Mouse (Mus musculus) adrenal gland, postnatal 10 days (tissue): ENCODE measurements around the gene Sec11a. TPM values are rescaled to one million over a fixed set of nuclear protein-coding genes. Genes with fewer than 3 reads are reported as not detected.
"Not testable (repeated sequence)": the region's sequence is repeated elsewhere in the genome, so short reads cannot be mapped to it uniquely, and the experiment has no call there.

ENCODE experiments used
- DNase-seq: peaks from one replicate; pipeline ENCODE4 v3.0.0; 2021; ENCODE audit warnings: mixed read lengths
- total RNA-seq, 2 experiments: library from RNA; stranded (reverse); gene quantifications; 2 replicates each; pipeline ENCODE4 v1.2.3; 2021

Sec11a gene
- total RNA-seq, 2 experiments from 2014 or later: 113 to 124 TPM

DNA sequence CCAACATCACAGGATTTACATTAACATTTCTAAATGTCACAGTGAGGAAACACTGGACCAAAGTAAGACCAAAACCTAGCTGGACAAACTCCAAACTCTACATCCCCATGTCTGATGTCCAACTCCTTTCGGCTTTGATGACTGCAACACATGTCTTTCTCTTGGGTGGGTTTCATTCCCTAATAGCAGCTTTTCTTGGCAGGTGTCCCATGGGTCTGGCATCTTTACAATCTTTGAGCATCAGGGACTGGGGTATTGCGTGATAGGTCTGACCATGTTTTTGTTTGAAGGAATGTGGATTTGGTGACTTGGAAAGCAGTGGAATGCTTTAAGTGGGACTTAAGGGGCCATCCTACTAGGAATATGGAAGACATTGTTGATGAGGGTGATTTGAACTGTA is 9.3 kb upstream of the Sec11a start:
- no peak for DNase-seq

- no peak for DNase-seq
Observed at GRCm38 (mm10) chr7:80954251-80954650, 6.7 kb upstream of the Sec11a start.

DNA sequence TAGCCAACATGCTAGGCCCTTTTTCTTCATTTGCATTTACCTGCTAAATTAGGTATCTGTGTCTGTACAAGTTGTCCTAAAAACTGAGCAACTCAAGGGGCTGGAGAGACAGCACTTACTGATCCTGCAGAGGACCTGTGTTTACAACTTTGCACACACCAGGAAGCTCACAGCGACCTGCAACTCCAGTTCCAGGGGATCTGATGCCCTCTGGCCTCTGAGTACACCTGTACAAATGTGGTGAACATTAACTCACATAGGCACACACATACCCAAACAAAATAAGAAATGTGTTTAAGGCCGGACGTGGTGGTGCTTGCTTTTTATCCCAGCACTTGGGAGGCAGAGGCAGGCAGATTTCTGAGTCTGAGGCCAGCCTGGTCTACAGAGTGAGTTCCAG is 4.6 kb upstream of the Sec11a start:
- DNase-seq: no peak

- no peak for DNase-seq
Observed at GRCm38 (mm10) chr7:80951461-80951860, 3.9 kb upstream of the Sec11a start.

- no peak for DNase-seq
Observed at GRCm38 (mm10) chr7:80939808-80940207, 7.8 kb downstream of the Sec11a start.

DNA sequence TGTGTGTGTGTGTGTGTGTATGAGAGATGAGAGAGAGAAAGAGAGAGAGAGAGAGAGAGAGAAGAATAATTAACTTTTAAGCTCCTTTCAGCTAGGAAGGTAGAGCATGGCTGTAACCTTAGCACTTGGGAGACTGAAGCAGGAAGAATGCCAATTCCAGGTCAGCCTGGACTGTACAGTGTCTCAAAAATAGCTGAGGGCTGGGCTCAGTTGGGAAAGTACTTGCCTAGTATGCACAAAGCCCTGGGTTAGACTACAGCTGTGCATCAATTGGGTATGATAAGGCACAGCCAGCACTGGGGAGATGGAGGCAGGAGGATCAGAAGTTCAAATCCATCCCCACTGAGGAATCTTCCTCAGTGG is 10.3 kb downstream of the Sec11a start:
- DNase-seq: not testable (repeated sequence)

DNA sequence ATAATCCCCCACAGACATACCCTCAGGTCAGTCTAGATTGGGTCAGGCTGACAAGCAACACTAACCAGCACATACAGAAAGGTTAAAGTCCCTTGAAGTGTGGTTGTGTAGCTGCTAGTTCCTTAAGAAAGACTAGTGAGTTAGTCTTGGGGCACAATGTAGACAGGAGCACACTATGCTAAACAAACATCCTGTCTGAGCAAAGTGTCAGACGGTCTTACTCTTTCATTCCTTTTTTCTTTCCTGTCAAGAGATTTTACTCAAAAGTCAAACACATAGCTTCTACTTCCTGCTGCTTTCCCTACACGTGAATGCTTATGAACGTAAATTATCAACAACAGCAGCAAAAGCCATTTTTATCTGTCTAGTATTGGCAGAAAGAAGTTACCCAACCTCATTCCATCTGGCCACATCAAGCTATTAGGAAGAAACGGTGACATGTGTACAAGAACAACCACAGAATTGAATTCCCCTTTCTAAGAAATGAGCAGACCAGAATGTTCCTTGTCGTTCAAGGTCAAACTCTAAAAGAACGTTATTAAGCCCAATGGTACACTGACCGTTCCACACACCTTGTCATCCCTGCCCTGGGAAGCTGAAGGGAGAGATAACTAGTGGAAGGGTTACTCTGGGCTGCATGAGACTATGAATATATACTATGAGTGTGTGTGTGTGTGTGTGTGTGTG is 10.8 kb downstream of the Sec11a start:
- DNase-seq: not testable (repeated sequence)

- no peak for DNase-seq
Observed at GRCm38 (mm10) chr7:80935834-80936233, 11.7 kb downstream of the Sec11a start.

GRCm38 (mm10) chr7:80932777-80933176 is 14.8 kb downstream of the Sec11a start:
- no peak for DNase-seq

GRCm38 (mm10) chr7:80931618-80932207 is 15.9 kb downstream of the Sec11a start:
- DNase-seq: no peak

DNA sequence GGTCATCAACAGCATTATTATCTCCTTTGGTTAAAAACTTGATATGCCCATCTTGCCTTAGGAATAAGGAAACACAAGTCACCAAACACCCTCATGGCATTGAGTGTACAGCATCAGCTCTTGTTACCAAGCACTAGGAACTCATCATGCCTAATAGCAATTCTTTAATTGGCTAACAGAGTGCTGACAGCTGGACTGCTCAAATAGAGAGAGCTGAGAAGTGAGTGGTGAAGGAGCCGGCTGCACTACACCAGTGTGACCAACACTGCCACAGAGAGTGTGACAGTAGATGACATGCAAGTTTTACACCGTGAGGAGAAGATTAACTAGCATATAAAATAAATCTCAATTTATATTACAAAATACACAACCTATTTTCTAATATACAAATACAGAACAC is 24.4 kb downstream of the Sec11a start:
- no peak for DNase-seq

GRCm38 (mm10) chr7:80919647-80920008 is 28.0 kb downstream of the Sec11a start:
- no peak for DNase-seq

DNA sequence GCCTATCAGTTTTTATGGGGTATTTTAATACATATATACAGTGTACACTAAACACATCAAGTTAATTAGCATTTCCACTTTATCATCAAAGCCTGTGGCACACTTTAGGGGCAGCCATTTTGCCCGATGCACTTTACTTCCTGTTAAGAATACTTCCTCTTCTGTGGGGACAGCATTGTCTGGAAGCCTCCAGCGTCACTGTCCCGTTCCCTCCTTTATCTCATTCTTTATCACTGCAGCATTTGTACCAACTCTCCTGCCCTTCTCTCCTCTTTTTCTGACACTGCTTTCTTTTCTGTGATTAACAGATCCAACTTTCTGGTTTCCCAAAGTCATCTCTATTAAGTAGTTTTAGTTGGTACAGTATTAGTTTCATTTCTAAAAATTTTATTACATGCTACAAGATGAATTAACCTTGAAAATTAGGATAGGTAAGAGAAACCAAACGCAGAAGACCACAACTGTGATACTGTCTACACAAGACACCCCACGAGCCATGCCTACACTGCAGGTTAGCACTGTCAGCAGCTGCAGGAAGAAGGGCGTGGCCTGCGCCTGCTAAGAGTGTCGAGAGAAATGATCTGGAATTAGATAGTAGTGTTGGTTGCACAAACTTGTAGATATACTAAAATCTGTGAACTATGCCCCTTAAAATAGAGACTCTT is 28.5 kb downstream of the Sec11a start:
- DNase-seq: no peak

GRCm38 (mm10) chr7:80917916-80918465 is 29.6 kb downstream of the Sec11a start:
- DNase-seq: no peak

GRCm38 (mm10) chr7:80912496-80912895 is 35.1 kb downstream of the Sec11a start:
- no peak for DNase-seq

DNA sequence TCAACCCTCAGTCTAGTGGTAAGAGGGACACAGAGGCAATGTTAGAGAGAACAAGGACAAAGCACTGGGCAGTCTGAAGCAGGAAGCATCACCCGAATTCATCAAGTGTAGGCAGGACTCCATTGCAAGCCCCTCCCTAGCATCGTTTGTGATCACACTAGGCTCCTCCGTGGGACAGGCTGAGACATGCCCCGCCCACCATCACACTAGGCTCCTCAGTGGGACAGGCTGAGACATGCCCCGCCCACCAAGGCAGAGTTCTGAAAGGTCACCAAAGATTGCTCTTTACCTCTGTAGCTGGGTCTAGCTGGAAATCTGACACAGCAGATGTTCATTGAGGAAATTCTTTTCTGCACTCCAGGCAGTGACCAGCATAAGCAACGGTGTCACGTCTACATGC is 36.5 kb downstream of the Sec11a start:
- DNase-seq: no peak

DNA sequence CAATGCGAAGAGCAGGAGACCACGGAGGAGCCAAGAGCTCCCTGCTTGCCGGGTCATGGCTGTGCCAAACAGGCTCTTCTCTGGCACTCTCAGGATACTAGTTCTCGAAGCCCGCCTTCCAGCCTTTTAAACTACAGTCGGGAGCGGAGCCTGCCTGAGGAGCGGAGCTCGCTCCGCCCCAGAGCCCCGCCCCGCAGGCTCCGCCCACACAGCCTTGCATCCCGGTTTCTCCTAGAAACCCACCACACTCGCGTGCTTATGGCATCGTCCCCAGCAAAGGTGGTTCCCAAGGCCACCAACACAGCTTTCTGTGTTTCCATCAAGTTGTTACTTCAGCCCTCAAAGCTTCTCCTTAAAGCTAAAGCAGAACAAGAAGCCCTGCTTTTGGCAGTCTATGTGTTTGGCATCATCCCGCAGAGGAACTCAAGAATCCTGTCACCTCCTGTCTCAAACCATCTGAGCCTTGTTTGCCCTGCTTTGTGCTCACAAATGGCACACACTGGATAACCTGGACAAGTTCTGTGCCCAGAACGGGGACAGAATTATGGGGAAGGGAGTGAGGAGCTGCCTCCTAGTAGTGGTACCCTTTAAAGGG is 42.6 kb downstream of the Sec11a start, which contains the start of gene Nmb:
Gene Nmb (minus strand): TSS at position 156 of the 595 bp plus-strand sequence.
- peak; percentile 84 for DNase-seq

GRCm38 (mm10) chr7:80903625-80904422 is 43.8 kb downstream of the Sec11a start:
- no peak for DNase-seq

- DNase-seq: peak; percentile 21
Observed at GRCm38 (mm10) chr7:80901541-80902274, 45.9 kb downstream of the Sec11a start.

DNA sequence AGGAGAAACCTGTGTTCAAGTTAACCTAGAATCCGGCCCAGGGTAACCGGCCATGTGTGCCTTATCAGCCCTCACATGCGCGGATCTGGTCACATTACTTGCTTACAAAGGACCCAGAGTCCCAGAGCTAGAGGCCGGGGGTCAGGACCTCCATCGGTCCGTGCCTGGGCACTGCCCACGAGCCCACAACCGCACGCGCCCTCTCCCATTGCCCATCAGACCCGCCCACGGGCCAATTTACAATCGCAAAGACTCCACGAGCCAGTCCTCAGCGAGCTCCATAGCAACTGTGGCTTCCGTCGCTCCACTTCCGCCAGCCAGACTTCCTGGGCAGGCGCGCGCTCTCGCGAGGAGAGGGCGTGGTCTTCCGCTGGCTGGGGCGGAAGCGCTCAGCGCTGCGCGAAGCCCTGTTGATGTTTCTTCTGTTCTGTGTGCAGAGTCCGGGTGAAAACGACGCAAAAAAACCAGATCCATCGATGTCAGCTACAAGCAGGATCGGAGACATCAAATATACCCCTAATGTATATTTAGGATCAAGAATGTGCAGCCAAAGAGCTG is 46.6 kb downstream of the Sec11a start, which contains the start of gene Wdr73:
Gene Wdr73 (minus strand): TSS at position 326 of the 558 bp plus-strand sequence.
- peak; percentile 94 for DNase-seq

- peak; percentile 20 for DNase-seq
Observed at GRCm38 (mm10) chr7:80897721-80898120, 49.9 kb downstream of the Sec11a start.
